Mouse (Mus musculus) T-helper 2 cell (primary cell): ENCODE measurements around the gene Fhl3.

ENCODE experiments used
- in situ Hi-C: fragments of 300-600 bp; cut with MboI, MseI; formaldehyde crosslinking; loops from one replicate; pipeline ENCODE4 v1.15.1; 2025; ENCODE audit warnings: high pct_unique_total_duplicates

Gene Fhl3

DNA sequence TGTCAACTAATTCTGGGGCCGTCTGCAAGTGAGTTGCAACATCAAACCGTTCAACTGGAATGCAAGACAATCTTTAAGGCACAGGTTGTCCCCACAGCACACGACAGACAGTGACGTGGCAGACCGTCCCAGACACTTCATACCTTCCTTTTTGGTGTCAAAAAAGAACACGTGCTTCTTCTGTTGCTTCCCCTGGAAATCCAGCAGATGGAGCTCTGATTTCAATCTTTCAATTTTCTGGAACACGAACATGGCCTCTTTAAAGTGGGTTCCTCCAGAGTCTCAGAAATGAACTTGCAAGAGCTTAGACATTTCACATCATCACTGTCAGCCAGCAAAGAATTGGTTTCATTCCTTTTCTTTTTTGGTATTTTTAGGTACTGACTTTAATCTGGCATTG is 18.2 kb upstream of the Fhl3 start:
- in situ Hi-C loops: no loop called here

GRCm38 (mm10) chr4:124683474-124683873 is 17.0 kb upstream of the Fhl3 start:
- in situ Hi-C loops: no loop called here

GRCm38 (mm10) chr4:124685004-124685403 is 15.5 kb upstream of the Fhl3 start:
- in situ Hi-C loops: no loop called here

GRCm38 (mm10) chr4:124685453-124685852 is 15.0 kb upstream of the Fhl3 start:
- in situ Hi-C loops: no loop called here

GRCm38 (mm10) chr4:124685897-124686402 is 14.6 kb upstream of the Fhl3 start:
- in situ Hi-C loops: no loop called here

DNA sequence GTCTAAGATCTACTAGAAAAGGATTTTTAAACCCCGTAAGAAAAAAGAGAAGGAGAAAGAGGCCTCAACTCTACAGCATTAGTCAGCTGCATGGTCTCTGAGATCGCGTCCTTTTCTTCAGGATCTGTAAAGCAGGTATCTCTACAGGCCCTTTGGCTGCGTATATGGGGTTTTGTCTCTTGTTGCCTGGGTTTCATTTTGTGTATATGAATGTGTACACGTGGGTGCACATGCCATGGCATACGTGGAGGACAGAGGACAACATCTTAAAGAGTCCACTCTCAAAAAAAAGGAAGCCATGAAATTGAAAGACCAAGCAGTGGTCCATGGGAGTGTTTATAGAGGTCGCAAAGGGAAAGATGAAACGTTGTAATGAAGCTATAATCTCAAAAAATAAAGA is 9.0 kb upstream of the Fhl3 start:
- in situ Hi-C loops: no loop called here

DNA sequence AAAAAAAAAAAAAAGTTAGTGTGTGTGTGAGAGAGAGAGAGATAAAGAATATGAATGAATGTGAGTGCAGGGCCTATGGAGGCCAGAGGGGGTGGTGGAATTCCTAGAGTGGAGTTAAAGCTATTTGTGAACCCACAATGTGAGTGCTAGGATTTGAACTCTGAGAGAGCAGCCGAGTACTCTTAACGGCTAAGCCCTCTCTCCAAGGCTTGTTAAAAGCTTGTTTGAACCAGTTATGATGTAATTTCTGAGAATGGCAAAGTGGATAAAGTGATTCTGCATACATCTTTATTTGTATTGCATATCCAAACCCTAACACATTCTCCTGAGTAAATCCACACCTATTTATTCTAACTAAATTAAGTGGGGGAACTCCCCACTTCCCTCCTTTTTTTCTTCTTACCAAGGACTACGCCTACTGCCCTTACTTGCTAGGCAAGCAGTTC is 8.1 kb upstream of the Fhl3 start:
- in situ Hi-C loops: no loop called here

DNA sequence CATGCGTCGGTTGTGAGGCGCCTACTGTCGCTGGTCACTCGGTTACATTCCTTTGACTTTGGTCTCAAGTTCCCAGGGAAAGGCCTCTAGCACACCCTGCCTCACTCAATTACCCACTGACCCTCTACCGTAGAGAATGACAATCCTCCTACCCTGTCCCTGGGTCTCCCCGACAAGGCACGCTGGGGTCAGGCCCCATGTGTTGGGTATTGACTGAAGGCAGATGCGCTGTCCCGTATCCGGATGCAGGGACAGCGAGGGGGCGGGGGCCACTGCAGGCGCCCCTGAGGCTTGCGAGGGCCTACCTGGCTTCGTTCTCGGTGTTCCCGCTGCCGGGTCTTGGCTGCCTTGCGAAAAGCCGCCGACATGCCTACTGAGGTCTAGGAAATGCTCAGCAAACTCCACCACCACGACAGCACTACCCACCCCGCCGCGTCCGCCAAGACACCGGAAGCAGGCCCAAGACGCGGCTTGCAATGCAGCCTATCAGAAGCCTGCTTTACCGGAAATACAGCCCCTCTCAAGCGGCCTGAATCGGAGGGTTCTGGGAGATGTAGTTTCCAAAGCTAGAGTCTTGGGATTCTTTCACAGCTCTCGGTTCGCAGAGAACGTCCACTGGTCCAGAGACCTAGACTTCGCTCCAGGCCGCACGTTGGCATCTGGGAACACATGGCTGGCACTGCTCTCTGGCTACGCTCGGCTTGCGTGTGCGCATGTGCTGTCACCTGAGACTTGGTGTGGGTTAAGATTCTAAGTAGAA is 7.2 kb upstream of the Fhl3 start, which contains the start of gene Utp11:
Utp11 (minus strand) TSS at position 466 of the 760 bp plus-strand sequence.
- in situ Hi-C loops: no loop called here

DNA sequence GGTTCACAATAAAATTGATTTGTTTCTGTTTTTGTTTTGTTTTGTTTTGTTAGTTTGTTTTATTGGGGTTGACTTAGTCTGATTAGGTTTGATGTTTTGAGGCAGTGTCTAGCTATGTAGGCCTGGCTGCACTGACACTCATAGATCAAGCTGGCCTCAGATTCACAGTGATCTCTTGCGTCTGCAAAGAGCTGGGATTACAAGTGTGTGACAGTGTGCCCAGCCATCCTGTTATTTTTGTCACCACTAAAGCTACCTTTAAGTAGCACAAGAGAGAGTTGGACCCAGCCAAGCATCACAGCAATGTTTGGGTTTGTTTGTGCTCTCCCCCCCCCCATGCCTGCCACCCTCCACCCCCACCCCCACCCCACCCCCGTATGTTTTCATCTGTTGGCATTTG is 5.9 kb upstream of the Fhl3 start:
- in situ Hi-C loops: no loop called here

GRCm38 (mm10) chr4:124695786-124696516 is 4.5 kb upstream of the Fhl3 start:
- in situ Hi-C loops: no loop called here

DNA sequence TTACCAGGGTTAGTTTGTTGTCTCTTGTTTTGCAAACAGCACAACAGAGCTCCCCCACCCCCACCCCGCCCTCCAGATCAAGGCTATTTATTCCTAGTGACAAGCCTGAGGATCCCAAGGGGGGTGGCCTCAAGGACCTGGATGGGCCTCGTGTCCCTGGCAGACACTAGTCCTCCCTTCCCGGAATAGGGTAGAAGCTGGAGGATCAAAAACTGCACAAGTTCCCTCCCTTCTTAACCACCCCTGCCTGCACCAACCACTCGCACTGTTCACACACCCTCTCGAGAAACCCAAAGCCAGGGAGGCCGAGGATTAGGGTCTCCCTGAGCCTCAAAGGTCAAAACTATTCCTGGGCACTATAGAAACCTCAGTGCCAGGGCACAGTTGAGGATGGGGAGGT is 710 bp upstream of the Fhl3 start:
- in situ Hi-C loops: loop anchor here (5.0 to 10.0 kb wide), 2 partner anchors 428 to 1145 kb away; partner anchors contain the start of gene Zc3h12a

DNA sequence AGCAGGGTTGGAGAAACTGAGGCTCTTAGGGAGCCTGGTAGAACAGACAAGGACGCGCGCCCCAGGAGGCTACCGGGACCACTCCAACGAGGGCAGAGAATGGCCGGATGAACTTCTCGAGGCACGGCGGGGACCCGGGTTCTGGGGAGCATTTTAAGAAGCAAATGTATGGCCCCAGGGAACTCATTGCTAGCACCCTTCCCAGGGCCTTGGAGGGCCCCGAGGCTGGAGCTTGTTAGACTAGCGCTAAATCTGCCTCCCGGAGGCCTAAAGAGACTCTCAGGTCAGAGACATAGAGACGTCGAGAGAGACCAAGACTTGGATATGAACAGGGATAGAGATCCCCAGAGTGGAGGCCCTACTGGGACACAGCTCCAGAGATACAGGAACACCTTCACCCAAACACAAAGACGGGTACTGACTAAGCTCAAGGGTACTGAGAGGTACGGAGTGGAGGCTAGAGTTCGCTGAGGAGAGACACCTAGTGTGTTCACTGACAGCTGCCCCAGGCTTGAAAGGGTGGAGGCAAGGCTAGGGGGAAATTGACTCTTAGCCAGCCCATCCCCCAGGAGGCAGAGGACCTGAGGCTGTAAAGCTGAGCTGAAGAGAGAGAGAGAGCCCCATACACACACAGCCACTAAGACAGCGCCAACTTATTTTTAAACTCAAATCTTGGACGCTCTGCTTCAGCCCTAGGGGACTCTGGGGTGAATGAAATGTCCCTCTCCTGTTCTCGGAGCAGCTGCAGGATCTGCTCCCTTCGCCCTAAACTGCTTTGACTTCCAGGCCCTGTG is 748 bp downstream of the Fhl3 start:
- in situ Hi-C loops: loop anchor here (5.0 to 10.0 kb wide), 2 partner anchors 426 to 1146 kb away; partner anchors contain the start of gene Zc3h12a

- in situ Hi-C loops: loop anchor here (5.0 to 10.0 kb wide), 2 partner anchors 425 to 1147 kb away; partner anchors contain the start of gene Zc3h12a
Observed at GRCm38 (mm10) chr4:124701916-124702315, 1.4 kb downstream of the Fhl3 start.

GRCm38 (mm10) chr4:124703406-124703805 is 2.9 kb downstream of the Fhl3 start:
- in situ Hi-C loops: loop anchor here (5.0 to 10.0 kb wide), 2 partner anchors 424 to 1149 kb away; partner anchors contain the start of gene Zc3h12a

DNA sequence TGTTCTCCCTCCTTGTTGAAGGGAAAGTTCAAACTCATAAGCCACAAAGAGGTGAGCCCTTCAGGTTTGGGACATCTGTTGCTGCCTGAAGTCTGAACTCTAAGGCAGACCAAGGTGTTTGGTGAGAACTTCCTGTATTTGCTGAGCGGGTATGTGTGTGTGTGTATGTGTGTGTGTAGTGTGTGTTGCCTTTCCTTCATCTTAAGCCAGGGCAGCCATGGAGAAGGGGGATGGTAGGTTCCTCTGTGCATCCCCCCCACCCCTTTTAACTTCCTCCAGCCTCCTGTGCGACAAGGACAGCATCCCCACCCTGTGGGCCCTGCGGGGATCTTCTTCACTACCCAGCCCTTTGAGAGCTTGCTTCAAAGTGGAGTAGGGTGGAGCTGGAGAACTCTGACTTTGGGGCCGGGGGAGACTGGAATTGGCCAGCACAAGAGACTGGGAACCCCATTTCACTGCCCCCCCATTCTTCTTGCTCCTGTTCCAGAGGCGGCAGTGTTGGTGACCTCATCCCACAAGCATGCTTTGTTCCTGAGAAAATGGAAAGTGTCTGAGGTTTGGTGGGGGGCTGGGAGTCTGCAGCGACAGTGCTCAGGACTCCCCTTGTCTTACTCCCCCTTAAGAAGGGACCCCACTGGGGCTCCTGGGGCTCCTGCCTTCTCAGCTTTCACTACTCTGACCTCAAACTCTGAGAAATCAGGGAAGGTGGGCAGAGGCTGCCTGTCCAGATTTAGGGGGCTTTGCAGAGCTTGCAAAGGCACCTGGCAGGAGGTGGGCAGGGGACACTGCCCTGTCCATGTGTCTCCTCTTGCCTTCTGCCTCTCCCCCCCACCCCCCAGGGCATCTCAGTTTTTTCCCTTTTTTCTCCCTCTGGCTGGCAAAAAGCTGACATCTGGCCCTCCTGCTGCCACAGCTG is 3.6 kb downstream of the Fhl3 start:
- in situ Hi-C loops: loop anchor here (5.0 to 10.0 kb wide), 2 partner anchors 423 to 1149 kb away; partner anchors contain the start of gene Zc3h12a

- in situ Hi-C loops: loop anchor here (5.0 to 10.0 kb wide), 2 partner anchors 422 to 1150 kb away; partner anchors contain the start of gene Zc3h12a
Observed at GRCm38 (mm10) chr4:124704797-124705474, 4.4 kb downstream of the Fhl3 start.

DNA sequence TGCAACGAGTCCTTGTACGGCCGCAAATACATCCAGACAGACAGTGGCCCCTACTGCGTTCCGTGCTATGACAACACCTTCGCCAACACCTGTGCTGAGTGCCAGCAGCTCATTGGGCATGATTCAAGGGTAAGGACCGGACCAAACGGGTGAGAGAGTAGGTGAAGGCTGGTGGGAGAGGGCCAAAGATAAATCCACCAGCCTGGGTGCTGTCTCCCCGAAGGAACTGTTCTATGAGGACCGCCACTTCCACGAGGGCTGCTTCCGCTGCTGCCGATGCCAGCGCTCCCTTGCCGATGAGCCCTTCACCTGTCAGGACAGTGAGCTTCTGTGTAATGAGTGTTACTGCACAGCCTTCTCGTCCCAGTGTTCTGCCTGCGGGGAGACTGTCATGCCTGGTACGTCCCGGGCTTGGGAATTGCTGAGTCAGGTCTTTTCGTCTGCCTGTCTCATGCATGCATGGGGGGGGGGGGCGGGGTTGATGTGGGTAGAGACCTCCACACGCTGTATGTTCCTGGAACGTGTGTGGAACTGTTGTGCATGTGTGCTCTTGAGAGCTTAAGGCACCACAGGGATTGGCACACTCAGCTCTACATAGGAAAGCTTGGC is 5.3 kb downstream of the Fhl3 start:
- in situ Hi-C loops: loop anchor here (10.0 kb wide), 1 partner anchor 1151 kb away; no protein-coding TSS in a partner anchor

DNA sequence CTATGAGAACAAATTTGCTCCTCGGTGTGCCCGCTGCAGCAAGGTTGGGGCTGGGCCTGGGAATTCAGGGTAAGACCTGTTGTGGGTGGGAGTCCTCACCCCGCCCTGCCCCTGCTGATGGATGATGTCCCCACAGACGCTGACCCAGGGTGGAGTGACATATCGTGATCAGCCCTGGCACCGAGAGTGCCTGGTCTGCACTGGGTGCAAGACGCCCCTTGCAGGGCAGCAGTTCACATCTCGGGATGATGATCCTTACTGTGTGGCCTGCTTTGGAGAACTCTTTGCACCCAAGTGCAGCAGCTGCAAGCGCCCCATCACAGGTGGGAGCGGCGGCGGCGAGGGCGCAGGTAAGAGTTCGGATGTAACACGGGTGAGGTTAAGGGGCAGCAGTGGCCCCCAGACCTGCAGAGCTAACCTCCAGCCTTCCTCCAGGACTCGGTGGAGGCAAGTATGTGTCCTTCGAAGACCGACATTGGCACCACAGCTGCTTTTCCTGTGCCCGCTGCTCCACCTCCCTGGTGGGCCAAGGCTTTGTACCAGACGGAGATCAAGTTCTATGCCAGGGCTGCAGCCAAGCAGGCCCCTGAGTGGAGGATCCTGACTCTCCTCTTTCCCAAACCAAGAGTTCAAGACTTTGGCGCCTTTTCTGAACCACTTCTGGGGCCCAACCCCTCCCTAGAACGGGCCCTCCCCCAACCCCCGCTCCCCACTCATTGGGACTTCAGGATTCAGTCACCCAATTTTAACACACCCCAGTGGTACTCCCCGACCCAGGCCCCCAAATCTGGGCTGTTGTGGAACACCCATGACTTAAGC is 7.1 kb downstream of the Fhl3 start:
- in situ Hi-C loops: loop anchor here (10.0 kb wide), 1 partner anchor 1153 kb away; no protein-coding TSS in a partner anchor
